Mouse (Mus musculus): ENCODE data around the gene Alg5.
"Not testable (repeated sequence)": the region's sequence is repeated elsewhere in the genome, so short reads cannot be mapped to it uniquely, and the experiment has no call there.

The Alg5 gene

DNA sequence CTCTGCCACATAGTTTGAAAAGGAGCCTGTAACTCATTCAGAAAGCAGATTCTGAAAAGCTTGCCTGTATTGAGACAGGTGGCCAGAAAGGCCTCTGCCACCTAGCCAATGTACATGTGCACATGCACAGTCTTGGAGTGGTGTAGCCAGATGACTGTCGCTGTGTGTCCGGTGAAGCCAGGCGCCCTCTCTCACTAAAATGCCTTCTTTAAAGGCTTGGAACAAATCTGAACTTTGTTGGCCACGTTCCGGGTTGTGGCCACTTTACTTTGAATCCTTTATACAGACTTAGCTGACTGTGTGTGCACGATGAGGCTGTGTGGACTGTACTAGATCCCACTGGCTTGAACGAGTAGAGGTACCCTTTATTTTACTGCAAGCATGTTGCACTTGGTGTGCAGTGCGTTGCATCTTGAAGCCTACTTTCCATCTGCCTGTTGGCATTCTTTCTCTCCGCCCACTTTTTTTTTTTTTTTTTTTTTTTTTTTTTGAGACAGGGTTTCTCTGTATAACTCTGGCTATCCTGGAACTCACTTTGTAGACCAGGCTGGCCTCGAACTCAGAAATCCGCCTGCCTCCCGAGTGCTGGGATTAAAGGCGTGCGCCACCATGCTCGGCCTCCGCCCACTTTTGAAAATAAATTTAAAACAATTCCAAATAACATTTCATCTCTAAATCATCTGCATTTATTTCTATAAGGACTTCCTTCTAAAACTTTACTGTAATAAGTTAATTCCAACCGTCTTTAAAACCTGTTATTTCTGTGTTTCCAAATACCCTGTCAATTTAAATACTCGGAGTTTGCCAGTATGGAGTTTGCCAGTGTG is 975 bp downstream of the Alg5 start:
- DNase-seq (ENCODE audit: extremely low spot score, low spot score), result peak; percentile 40

DNA sequence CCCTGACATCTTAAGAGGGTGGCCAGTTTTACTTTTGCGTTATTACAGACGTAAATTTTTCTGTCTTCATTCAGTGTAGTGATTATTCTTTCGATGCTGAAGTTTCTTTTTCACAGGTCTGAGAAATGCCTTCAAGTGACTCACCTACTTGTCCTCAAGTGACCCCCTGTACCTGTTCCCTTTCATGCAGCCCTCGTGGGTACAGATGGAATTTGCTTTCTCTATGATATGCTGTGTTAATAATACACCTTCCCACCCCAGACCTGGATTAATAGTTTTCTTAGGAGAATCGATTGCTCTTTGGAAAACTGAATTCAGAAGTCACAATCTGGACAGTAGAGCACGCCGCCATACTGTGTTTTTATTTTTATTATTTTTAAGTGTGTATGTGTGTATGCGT is 2.0 kb downstream of the Alg5 start:
- DNase-seq (ENCODE audit: extremely low spot score, low spot score), result no peak

DNA sequence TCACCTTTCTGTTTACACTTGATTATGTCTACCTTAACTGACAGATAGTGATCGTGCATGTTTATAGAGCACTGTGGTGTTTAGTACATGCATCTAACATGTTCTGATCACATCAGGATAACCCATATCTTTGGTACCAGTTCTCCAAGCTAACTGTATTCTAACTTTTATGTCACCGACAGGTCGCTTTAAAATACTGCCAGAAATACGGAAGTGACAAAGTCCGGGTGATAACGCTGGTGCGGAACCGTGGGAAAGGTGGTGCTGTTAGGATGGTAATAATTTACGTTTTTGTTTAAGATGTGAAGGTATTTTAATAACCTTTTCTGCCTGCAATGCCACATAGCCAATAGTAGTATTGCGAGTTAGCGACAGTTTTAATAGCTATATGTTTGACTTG is 6.6 kb downstream of the Alg5 start:
- no peak for DNase-seq (ENCODE audit: extremely low spot score, low spot score)

DNA sequence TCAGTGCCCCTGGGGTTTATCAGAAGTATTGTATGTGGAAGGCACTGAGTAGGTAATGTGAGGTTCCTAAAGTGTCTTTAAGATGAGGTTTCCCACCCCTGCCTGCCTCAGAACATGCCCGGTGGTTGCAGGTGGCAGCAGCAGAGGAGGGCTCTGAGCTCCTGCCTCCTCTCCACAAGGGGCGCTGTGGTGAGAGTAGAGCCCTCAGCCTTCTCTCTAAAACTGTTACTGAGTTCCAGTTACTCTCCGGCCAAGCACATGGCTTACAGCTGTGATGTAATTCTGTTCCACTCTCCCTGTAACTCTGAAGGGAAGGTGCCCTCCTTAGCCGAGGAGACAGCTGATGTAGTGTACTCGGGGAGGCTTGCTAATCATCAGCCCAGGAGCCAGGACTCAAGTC is 10.5 kb downstream of the Alg5 start:
- no peak for DNase-seq (ENCODE audit: extremely low spot score, low spot score)

DNA sequence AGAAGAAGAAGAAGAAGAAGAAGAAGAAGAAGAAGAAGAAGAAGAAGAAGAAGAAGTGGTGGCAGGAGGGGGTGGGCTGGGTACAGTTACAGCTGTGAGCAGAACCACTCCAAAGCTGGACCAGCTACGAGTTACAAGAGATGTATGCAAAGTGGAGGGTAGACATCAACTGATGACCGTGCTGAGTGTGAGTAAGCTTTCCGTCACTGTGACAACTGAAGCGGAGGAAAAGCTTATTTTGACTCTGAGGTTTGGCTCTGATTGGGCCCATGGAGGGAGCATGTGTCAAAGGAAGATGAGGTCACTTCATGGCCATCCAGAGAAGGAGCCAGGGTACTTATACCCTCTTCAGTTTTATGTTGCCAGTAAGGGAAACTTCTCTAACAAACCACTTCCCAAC is 18.1 kb downstream of the Alg5 start:
- no peak for DNase-seq (ENCODE audit: extremely low spot score, low spot score)

DNA sequence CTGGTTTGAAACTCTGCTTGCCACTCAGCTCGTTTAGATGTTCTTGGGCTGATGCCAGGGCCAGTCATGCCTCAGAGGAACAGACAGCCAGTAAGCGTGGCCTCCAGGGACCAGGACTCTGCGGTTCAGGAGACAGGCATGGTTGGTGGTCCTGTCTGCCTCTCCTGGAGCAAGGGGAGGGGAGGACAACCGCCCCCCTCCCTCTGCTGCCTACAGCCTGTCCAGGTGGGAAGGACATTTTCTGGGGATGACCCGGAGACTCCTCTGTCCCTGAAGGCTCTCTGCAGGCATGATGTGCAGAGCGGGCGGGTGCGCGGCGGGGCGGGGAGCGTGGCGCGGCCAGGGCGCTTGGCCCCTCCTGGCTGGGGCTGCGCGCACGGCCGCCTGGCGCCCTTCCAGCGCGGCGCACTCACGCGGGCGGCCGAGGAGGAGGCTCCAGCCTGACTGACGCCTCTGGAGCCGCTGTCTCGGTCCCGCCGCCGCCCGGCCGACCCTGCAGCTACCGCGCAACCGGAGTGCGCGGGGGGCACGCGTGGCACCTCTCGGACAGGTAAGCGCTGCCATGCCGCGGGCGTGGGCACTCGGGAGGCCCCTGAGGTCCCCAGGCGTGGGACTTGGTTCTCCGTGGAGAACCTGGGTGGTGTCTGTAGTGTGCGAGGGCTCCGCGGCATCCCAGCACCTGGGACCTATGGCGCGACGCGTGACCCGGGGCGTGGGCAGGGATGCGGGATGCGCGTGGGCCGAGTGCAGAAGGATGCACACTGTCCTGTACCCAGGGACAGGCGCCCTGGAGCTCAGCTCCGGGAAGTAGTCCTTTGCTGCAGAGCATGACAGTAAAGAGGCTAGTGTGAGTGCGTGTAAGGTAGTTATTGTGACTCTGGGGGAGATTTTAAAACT is 20.1 kb downstream of the Alg5 start, which contains the start of gene Smad9:
TSS of gene Smad9 (plus strand) at position 438 of the 897 bp plus-strand sequence.
- DNase-seq (ENCODE audit: extremely low spot score, low spot score), result peak; percentile 52

DNA sequence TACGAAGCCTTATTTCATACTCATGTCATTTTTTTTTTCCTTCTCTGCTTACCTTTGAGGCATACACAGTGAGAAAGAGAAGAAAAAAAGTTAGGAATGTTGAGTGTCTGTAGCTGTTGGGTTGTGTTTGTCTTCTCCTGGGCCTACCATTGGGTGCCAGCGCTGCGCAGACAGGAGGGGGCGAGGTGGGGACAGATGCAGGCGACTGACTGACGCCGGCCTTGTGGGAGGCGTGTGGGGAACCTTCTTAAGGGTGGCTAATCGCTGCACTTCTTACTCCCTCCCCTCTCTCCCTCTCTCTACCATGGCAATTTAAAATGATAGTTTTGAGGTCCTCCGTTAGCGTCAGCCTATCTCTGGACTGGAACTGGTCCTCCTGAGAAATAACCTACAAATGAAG is 20.7 kb downstream of the Alg5 start:
- DNase-seq (ENCODE audit: extremely low spot score, low spot score), result peak; percentile 29

DNA sequence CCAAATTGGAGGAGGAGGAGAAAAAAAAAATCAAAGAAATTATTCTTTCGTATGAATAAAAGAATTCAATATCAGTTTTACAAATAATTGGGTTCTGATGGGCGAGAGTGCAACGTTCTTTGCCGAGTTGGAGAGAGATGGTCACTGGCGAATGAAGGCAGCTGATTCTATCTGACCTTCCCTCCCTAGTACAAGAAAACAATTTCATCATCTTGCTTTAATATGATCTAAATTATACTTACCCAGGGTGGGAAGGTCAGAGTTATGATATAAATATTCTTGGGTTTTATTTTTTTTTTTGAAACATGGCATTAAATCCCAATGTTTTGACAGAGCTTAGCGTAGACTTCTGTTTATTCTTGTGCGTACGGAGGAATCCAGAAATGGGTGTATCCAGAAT is 22.1 kb downstream of the Alg5 start:
- DNase-seq (ENCODE audit: extremely low spot score, low spot score), result no peak

DNA sequence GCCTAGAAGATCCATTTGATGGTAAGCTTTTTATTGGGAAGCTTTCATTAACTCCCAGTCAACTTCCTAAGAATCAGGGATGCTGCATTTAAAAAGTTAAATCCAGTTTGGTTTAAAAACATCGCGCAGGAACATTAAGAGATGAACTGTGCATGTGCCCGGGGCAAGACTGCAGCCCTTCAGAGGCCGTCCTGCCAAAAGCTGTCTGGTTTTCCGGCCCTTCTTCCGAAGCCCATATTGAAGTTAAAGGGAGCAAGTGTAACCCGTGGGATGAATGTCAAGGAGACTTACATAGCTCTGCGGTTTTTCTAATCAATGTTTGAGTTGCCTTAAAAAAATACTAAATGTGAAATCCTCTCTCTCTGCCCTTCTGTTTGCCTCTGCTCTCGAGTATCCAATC is 23.9 kb downstream of the Alg5 start:
- DNase-seq (ENCODE audit: extremely low spot score, low spot score), result no peak

DNA sequence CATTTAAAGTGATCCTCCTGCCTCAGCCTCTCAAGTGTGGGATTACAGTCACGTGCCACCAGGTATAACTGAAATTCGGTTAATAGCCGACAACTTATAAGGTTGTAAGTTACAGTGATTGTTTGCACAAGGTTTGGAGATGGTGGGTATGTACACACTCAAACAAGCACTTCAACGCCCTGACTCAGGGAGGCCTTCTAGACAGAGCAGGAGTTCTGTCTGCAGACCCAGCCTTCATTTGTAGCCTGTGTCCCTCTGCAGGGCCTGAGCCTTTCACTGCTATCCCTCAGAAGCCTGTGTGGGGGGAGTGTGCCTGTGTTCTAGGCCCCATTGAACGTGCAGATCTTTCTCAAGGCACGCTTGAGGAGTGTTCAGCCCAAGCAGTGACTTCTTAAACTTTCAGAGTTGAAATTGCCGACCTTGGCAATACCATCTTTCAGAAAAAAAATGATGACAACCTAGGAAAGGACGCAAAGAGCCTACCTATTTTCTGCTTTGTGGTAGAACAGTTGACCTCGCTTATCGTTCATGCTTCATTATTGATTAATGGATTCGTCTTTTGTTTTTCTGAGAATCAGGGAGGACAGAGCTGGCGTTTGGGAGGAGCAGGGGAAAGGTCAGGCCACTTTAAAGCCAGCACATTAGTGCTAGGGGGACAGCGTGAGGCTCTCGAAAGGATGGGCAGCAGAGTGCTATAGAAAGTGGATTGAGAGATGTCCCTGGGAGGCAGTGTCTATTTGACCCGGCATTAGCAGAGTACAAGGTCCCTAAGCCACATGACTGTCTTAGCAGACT is 25.2 kb downstream of the Alg5 start:
- DNase-seq (ENCODE audit: extremely low spot score, low spot score), result no peak

DNA sequence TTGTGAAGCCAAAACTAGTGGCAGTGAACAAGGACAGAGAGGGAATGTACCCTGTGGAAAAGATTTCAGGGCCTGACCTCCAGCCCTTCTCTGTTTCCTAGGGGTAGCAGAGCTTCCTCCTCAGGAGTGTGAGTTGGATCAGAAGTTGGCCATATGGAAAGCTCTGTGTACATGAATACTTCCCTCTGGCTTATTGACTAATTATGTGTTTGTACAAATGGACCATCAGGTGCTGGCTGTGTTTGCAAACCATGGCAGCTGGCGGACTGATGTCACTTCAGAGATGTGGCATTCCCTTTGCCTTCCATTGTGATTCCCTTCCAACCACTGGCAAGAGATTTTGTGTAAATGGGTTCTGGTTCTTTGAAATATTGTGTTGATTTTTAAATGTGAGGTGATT is 25.9 kb downstream of the Alg5 start:
- no peak for DNase-seq (ENCODE audit: extremely low spot score, low spot score)

DNA sequence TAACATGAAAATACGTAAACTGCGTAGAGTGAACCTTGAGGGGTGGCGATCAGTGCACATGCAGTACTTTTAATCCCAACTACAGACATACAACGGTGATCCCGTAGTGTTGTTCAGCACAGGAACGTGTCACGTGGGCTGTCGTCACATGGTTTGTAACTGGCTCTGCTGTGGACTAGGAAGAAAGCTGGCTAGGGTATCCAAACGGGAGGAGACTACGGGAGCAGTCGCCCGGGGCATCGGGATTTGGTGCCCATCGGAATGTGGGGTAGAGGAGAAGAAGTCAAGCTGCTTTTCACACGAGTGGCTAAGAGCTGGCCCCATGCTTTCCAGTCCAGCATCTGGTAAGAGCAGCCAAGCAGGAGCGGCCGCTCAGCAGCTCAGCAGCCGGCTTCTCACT is 29.1 kb downstream of the Alg5 start:
- no peak for DNase-seq (ENCODE audit: extremely low spot score, low spot score)

DNA sequence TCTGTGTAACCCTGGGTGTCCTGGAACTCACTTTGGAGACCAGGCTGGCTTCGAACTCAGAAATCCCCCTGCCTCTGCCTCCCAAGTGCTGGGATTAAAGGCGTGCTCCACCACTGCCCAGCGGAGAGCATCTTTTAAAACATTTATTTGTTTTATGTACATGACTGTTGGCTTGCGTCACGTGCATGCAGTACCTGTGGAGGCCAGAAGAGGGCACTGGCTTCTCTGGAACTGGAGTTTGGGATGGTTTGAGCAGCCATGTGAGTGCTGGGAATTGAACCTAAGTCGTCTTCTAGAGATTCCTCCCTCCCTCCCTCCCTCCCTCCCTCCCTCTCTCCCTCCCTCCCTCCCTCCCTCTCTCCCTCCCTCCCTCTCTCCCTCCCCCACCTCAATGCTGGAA is 30.2 kb downstream of the Alg5 start:
- DNase-seq (ENCODE audit: extremely low spot score, low spot score), result not testable (repeated sequence)

DNA sequence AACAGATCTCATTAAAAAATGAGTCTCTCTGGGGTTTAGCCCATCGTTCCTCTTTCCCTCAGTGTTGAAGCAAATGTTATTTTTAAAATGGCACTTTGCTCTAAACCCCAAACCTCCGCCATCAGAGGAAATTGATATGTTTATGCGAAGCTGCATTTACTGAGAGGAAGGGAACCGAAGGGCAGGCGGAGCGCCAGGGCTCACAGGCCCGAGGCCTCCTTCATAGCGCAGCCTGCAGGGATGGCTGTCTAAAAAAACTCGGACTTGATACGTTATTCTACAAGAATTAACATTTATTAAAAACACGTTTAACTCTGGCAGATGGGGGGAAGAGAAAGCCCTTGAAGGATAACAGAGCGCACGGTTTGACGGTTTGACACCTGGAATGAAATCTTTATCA is 30.7 kb downstream of the Alg5 start:
- no peak for DNase-seq (ENCODE audit: extremely low spot score, low spot score)

DNA sequence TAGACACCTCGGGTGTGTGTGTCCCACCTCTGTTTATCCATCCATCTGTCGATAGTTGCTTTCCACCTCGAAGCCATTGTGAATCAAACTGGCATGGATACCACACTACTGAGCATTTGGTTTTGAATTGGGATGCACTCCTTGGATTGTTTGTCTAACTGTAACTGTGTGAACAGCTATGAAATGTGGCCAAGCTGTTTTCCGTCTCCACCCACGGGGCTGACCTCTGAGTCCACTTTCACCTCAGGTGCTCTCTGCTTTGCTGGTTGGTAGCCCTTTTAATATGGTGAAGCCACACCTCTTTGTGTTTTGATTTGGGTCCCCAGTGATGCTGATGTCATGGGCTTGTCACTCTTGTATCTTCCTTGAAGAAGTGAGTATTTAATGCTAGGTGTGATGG is 31.5 kb downstream of the Alg5 start:
- no peak for DNase-seq (ENCODE audit: extremely low spot score, low spot score)

DNA sequence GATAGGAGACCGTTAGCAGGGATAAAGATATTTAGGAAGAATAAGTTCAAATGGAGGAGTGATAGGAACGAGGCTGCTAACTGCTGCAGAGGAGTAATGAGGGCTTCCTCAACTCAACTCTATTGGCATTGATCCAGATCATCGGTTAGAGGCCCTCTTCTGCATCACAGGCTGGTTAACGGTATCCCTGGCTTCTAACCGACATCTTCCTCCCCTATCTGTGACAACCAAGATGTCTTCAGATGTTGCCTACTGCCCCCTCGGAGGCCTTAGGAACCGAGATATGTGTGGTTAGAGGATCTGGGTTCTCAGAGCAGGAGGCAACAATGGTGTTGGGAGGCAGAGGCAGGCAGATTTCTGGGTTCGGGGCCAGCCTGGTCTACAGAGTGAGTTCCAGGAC is 33.3 kb downstream of the Alg5 start:
- DNase-seq (ENCODE audit: extremely low spot score, low spot score), result no peak

DNA sequence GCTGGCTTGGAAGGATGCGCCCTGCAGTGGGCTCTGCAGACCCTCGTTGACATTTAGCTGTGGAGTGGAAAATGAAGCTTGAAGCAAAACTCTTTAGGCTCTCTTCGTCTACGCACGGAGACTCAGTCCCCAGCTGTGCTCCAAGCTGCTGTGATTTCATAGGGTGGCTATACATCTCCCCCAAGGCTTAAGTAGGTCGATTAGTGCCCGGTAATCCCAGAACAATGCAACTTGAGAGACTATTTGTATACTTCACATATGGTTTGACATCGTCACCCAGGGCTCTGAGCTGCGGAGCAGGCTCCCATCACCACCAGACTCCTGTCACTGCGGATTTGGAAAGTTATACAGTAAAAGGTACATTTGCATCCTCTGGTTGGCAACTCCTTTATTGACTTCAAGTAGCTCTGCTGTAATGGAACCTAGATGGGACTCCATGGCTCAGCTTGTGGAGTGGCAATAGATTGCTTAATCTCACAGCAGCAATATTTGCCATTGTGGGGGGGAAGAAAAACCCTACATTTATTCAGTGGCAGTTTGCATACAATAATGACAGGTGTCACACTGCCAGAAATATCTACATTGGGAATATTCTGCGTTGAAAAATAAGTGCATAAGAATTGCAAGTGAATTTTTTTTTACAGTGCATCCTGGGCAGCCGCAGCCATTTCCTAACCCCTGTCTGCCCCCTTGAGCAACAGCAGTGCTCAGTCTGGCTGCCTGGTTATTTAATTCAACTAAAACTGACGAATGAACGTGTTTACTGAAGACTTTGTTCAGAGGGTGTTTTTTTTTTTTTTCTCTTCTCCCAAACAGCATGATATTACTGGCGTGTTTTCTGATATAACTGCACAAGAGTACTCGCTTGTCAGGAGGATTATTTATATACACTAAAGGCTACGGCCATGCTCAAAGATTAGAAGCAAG is 34.3 kb downstream of the Alg5 start:
- no peak for DNase-seq (ENCODE audit: extremely low spot score, low spot score)

DNA sequence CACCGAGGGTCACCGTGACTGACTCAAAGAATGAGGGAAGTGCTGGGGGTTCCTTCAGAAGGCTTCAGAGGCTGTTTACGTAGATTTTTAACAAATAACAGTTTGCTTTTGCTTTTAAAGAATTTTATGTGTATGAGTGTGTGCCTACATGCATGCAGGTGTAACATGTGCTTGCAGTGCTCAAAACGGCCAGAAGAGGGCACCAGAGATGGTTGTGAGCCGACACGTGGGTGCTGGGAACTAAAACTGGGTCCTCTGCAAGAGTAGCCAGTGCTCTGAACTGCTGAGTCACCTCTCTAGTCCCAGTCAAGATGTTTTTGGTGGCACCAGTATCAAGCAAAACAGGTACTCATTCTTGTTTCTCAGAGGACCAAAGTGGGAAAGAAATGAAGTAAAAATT is 38.3 kb downstream of the Alg5 start:
- no peak for DNase-seq (ENCODE audit: extremely low spot score, low spot score)

DNA sequence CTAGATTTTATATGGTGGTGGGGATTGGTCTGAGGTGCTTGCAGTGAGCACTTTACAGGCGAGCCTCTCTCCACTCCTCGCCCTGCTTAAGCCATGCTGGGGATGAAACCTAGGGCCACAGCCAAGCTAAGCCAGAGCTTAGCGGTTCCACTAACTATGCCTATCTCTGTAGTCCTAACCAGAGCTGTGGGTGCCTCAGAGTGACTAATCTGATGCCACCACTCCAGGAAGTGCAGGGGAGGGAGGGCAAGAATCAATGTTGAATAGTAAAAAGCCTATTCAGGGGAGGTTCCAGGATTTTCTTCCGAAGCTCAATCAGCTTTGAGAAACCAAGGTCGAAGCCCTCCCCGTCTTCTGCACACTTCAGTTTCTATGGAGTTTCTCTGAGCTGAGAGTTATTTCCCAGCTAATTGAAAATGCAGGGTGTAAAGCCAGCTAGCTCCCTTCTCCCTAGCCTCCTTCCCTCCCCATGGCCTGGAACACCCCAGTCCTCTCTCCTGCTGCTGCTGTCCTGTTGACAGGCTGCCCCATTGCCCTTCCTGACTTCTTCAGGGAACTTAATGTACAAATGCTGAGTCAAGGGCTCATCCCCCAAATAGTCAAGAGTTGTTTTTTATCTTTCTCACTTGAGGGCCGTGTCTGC is 40.8 kb downstream of the Alg5 start:
- DNase-seq (ENCODE audit: extremely low spot score, low spot score), result no peak

DNA sequence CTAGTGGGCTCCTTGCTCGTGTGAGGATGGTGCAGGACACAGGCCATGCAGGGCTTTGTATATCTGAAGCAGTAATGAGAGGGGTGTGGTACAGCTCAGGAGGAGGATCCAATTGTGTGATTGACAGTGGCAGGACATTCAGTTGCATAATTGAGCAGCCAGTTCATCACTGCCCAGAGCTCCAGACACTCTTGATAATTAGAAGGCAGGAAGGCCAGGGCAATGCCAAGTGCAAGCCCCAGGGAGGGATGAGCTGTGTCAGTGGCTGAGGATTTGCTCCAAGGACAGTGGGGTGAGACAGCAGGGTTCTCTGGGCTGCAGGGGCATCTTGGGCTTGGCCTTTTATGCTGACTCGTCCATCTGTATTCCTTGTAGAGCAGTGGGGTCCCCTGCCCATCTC is 55.3 kb downstream of the Alg5 start:
- no peak for DNase-seq (ENCODE audit: extremely low spot score, low spot score)
